Mouse (Mus musculus) olfactory bulb, adult 2 months (tissue): ENCODE results near the gene Zfp239. TPM values are rescaled to one million over a fixed set of nuclear protein-coding genes. Genes with fewer than 3 reads are reported as not detected.

Experiments
- H3K27ac ChIP-seq: fragments of 200-500 bp; 2 replicates; pipeline ENCODE4 v1.5.1; 2012; ENCODE audit warnings: low read depth, low read length; ENCODE audit not compliant: insufficient read depth
- H3K4me1 ChIP-seq: fragments of 200-500 bp; 2 replicates; pipeline ENCODE4 v1.6.1; 2012; ENCODE audit warnings: low read length; ENCODE audit not compliant: control insufficient read depth, insufficient read depth
- H3K4me3 ChIP-seq: fragments of 200-500 bp; 2 replicates; pipeline ENCODE4 v1.5.1; 2012; ENCODE audit warnings: mild to moderate bottlenecking, low read depth, low read length, moderate library complexity; ENCODE audit not compliant: insufficient read depth
- CTCF ChIP-seq: fragments of 200-500 bp; IDR thresholded peaks from 2 replicates; pipeline ENCODE4 v1.5.1; 2012; ENCODE audit warnings: low read depth, mild to moderate bottlenecking, low read length, moderate library complexity; ENCODE audit not compliant: insufficient read depth
- POLR2A ChIP-seq: fragments of 200-500 bp; IDR thresholded peaks from 2 replicates; pipeline ENCODE4 v1.6.1; 2012; ENCODE audit warnings: mild to moderate bottlenecking, low read depth, low read length, moderate library complexity; ENCODE audit not compliant: insufficient read depth
- WGBS: fragments of 180-500 bp; shearing (Covaris S2); methylation state at CpG from one replicate; pipeline ENCODE4 v1.1.7; 2018; 5-methylcytosine and 5-hydroxymethylcytosine counted together
- polyA plus RNA-seq: library from polyadenylated mRNA; stranded (reverse); fragments of >200 nt; gene quantifications from 2 replicates; pipeline ENCODE4 v1.2.4, GENCODE M21; 2012; ENCODE audit warnings: low replicate concordance; ENCODE audit not compliant: missing spikeins, insufficient read depth, insufficient read length

Gene Zfp239
- polyA plus RNA-seq, 1 experiment, result not detected

- Histone ChIP-seq H3K4me1 (no peaks in the 10 kb centered on the region), H3K27ac (no peak overlapping the region), H3K4me3 (no peak overlapping the region)
- TF ChIP-seq POLR2A (no peak), CTCF (no peak)
- 76% methylated on average over 3 of the region's 3 CpGs for WGBS
These were observed 12.9 kb downstream of the Zfp239 start for GRCm38 (mm10) chr6:117874621-117875281.

GRCm38 (mm10) chr6:117878700-117879407, 17.0 kb downstream of the Zfp239 start:
- WGBS, result 12% methylated on average over 26 of the region's 26 CpGs
- Histone ChIP-seq H3K4me1 (no peaks in the 10 kb centered on the region), H3K27ac (peak overlapping the region; percentile 98), H3K4me3 (peak overlapping the region; percentile 73)
- TF ChIP-seq CTCF (no peak), POLR2A (no peak)

DNA sequence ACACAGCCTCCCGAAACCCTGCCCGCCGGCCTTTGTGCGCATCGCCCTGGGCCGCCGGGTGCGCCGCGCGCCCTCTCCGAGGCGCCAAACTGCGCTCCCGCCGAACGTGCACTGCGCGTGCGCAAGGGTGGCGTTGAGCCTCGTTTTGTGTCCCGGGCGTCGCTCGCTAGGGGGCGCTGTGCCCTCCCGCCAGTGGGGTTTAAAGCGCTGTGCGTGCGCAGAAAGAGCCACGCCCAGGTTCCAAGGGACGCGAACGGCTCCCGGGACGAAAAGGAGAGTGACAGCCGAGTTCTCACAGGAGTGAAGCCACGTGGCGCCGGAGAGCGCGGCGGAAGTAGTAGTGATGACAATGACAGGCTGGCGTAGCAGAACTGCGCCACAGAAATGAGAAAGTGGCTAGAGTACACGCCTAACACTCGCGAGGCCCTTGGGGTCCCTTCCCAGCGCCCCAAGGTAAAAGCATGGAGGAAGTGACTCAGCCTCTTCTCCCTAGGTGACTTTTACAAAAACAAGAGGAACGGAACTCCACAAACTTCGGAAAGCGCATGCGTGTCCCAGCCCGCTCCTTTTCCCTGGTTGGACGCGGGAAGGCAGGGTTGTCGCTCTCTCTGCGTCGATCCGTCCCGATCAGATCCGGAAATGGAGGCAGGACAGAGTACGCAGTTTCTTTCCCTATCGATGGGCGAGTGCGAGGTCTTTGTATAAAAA, 17.7 kb downstream of the Zfp239 start:
- H3K4me1 ChIP-seq, result no peaks in the 10 kb centered on the region
- peak overlapping the region; percentile 73 for H3K4me3 ChIP-seq
- TF ChIP-seq CTCF (peak; percentile 96), POLR2A (peak; percentile 91)
- under 1% methylated on average over 67 of the region's 67 CpGs for WGBS
- H3K27ac ChIP-seq, result peak overlapping the region; percentile 98

- WGBS, result 8% methylated on average over 3 of the region's 3 CpGs
- Histone ChIP-seq H3K4me3 (no peak overlapping the region), H3K4me1 (no peaks in the 10 kb centered on the region), H3K27ac (no peak overlapping the region)
- TF ChIP-seq CTCF (no peak), POLR2A (no peak)
These were observed 18.5 kb downstream of the Zfp239 start for GRCm38 (mm10) chr6:117880394-117880838.

- 60% methylated on average over 7 of the region's 7 CpGs for WGBS
- Histone ChIP-seq H3K4me1 (no peaks in the 10 kb centered on the region), H3K27ac (no peak overlapping the region), H3K4me3 (no peak overlapping the region)
- TF ChIP-seq POLR2A (no peak), CTCF (no peak)
These were observed 19.3 kb downstream of the Zfp239 start for GRCm38 (mm10) chr6:117881229-117881628.

- Histone ChIP-seq H3K4me3 (no peak overlapping the region), H3K4me1 (no peaks in the 10 kb centered on the region), H3K27ac (no peak overlapping the region)
- 83% methylated on average over 7 of the region's 7 CpGs for WGBS
- TF ChIP-seq POLR2A, result no peak
- no peak for TF ChIP-seq CTCF
These were observed 20.1 kb downstream of the Zfp239 start for GRCm38 (mm10) chr6:117881997-117882396.

DNA sequence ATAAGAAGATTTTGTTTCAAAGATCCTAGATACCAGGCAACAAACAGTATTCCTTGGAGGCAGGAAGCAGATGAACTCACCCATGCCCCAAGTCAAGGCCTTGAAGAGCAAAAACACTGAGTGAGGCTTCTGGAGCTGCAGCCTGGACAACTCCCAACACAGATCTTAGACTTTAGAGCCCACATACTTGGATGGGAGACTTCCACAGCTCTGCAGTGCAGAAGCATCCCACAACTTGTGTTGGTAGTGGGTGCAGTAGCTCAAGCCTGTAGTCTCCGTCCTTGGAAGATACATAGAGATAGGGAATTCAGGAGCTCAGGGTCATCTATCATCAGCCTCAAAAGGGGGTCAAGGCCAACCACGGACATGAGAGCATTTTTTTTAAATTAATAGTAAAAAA, 24.0 kb downstream of the Zfp239 start:
- 89% methylated on average over 2 of the region's 2 CpGs for WGBS
- Histone ChIP-seq H3K4me1 (peaks cover 4% of the 10 kb centered on the region; the same call in 1 of the 2 replicates), H3K27ac (no peak overlapping the region), H3K4me3 (no peak overlapping the region)
- TF ChIP-seq CTCF (no peak), POLR2A (no peak)

- Histone ChIP-seq H3K4me1 (peaks cover 4% of the 10 kb centered on the region; the same call in 1 of the 2 replicates), H3K4me3 (no peak overlapping the region), H3K27ac (no peak overlapping the region)
- no peak for TF ChIP-seq POLR2A
- TF ChIP-seq CTCF, result no peak
- 76% methylated on average over 1 of the region's 1 CpGs for WGBS
These were observed 26.1 kb downstream of the Zfp239 start for GRCm38 (mm10) chr6:117888032-117888431.
